Mouse (Mus musculus) c-Kit-negative CD71-positive TER-119-positive erythroid progenitor cells, embryonic 14.5 days (primary cell): ENCODE measurements around the gene Etv6.
A peak's percentile ranks its signal among the peaks of the same experiment; 100 is the strongest.

Source experiments
- DNase-seq: peaks from one replicate; pipeline ENCODE4 v3.0.0-alpha.2; 2013; ENCODE audit warnings: low read depth, low spot score

Gene Etv6

DNA sequence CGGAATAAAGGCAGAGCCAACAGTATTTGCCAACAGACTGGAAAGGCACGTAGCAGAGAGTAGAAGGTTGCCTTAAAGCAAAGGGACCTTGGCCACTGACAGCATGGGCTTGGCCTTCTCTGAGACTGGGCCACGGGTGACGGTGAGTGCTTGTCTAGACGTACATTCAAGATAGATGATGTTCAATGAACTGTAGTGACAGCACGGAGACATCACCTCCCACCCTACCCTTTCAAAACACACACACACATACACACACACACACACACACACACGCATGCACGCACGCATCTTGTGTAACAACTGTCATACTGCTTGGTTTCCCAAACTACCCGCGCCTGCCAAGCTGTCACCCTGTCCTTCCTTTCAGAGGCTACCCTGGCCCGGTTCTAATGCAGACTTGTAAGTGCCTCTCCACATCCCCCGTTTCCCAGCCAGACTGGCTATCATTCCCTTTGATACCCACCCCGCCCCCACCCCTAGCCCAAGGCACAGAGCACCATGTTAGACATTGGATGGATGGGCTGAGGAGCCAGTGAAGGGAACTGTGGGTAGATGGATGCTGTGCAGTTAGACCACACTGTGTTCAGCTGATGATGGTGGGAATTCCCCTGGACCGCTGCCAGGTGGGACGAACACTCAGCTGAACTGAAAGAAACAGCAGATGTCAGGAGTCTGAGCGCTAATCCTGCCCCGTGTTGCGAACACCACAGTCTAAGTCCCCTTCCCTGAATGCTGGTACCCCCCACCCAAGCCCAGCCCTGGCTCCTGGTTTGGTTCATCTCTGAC is 172.1 kb downstream of the Etv6 start:
- DNase-seq, result no peak

DNA sequence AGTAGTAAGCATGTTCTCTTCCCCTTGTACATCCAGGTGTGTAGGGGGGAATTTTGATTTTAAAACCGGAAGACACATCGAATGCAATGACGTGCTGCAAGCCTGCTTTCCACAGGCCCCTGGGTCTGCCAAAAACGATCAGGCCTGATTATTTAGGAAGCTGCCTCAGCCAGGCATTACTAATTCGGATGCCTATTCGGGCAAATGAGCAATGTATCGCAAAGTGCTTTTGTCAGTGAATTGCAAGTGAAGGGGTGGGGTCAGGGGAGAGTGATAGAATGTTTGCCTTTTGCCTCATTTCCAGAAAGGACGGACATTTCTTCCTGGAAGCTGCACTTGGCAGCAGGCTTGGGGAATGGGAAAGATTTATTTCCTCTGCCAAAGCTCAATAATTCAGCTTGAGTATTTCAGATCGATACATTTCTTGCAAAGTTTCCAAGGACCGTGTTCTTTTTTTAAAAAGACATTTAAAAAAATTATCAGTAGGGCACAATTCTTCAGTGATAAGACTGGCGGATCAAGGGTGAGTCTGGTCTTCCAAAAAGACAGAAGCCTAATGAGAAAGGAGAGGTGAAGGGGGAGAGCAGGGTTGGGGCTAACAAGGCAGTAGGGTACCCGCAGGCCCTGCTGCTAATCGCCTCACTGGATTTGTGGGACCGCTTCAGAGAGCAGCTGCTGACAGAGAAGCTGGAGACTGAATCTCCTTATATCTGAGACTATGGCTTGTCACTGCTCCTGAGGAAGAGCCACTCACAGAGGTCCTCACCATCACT is 172.9 kb downstream of the Etv6 start:
- no peak for DNase-seq

DNA sequence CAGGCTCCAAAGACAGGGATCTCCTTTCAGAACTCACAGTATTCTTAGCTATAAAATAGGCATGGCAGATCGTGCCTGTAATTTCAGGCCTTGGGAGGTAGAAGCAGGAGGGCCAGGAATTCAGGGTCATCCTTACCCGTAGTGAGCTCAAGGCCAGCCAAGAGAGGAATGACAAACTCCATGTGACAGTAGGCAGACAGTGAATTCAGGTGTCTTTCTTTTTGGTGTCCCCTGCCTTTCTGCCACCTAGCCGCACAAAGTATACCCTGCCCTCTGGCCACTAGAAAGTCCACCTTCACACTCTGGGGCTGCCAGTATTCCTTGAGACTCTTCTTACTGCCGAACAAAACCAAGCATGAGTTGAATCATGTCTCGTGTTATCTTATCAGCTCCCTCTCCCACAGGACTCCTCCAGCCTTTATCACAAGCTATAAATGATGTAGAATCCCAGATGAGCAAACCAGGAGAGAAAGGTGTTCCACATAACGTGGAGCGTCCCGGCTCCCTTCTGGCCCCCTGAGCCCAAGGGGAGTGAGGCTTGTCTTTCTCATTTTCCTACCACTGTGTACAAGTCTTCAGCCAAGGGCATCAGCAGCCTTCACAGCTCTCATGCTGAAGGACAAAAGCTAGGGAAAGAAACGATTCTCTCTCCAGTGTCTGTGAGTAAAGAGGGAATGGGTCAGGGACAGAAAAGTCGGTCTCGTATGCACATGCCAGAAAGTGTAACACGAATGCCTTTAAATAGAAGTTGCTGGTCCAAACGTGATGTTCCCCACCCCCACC is 175.4 kb downstream of the Etv6 start:
- DNase-seq, result no peak

DNA sequence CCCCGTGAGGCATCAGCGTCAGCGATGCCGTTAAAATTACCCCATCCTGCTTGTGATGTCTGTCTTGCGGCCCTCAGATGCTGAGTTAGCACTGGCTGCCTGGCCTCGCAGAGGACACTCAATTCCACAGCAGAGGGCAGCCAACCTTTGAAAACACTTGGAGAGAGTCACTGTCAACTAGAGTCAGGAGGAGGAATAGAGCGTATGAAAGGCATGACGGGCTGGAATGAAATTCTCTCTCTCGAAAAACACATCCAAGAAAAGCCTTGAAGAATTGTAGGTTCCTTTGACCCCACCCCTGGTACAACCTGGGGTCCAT is 175.9 kb downstream of the Etv6 start:
- no peak for DNase-seq

DNA sequence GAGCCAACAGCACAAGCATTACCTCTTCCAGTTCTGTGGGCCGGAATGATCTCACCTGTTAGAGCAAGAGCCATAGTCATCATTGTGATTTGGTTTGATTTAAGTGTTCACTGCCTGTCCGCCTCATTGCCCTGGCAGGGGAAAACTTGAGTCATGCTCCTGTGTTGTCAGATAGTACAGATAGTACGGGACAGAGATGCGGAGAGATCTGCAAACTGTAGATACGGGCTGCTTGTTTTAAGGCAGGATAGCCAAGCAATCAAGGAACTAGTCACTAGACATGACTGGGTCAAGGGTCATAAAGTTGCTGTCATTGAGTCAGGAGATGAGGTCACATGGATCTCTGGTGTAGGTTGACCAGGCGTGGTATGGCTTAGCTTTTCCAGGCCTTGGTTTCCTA is 182.2 kb downstream of the Etv6 start:
- no peak for DNase-seq

DNA sequence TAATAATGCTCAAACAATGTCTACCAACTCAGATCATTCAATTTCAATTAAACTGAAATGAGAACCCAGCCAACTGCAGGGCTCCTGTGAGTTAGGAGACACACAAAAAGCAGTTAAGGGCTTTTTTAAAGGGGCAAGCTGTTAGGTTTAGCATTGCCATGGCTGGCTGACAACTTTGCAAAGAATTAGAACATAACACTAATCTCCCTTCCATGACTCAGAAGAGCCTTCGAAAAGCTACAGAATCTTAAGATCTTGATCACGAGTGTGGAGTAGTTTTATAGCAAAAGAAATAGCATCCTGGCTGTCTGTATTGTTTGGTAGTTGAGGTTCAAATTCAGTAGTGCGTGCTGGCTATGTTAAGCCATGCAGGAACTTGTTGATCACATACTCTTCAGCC is 182.9 kb downstream of the Etv6 start:
- no peak for DNase-seq

DNA sequence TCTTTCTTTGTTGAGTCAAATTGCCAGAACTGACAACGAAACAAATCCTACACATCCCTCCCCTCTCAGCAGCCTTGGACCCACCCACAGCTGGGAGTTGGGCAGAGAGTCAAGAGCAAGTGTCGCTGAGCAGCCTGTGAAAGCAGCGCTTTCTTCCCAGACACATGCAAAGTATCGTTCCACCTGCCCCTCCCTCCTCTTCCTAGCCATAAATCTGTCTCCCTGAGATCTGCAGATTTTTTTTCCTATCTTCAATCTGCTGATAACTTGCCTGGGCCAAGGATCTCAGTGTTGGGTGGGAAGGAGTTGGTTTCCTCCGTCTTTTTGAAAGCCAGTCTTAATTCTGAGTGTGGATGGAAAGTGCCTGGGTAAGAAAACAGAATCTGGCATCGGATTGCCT is 183.9 kb downstream of the Etv6 start:
- no peak for DNase-seq

DNA sequence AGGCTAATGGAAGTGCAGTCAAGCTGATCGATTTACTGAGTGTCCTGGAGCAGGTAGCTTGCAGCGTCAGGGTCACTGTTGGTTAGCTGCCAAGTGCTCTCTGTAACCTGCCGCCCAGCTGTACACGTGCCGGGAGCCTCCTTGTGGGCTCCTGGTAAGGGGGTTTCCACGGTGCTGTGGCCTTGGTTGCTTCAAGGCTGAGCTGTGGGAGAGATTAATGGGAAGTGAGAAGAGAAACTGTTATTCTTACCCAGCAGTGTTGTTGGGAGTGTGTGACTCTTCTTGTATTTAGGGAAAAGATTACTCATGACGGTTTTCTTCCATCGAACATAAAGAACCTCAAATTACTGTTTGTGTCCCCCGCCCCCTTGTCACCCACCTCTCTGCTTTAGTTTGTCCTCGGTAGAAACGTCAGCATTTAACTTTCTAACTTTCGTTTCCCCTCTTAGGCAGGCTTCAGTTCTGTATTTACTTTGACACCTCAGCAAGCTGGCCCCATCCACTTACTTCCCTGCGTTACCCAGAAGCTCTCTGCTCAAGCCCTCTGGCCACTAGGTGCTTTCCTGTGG is 184.8 kb downstream of the Etv6 start:
- no peak for DNase-seq

DNA sequence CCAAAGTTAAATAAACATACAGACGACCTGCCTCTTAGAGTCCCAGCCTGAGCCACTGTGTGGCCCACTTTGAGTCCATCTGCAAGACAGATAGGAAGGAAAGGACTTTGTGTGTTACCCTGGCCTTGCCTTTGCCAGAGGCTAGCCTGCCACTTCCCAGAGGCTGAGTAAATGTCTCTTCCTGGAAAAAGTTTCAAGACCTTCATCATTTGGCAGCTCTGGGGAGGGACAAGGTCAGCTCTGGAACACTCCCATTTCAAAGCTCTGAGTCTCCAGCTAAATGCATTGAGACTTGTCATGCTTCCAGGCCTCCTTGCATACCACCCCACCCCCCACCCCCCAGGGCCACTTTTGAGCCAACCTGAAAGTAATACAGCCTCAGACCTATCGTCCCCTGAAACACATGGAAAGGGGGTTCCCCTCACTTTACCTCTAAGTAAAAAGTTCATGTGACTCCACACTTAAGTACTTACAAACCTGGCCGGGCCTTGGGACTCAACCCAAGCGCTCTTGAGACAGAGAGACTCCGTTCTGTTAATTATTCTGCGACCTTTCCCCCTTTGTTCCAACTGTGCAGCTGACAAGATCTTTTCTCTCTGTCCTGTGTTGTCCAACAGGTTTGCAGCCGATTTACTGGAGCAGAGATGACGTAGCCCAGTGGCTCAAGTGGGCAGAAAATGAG is 186.9 kb downstream of the Etv6 start:
- DNase-seq, result no peak

DNA sequence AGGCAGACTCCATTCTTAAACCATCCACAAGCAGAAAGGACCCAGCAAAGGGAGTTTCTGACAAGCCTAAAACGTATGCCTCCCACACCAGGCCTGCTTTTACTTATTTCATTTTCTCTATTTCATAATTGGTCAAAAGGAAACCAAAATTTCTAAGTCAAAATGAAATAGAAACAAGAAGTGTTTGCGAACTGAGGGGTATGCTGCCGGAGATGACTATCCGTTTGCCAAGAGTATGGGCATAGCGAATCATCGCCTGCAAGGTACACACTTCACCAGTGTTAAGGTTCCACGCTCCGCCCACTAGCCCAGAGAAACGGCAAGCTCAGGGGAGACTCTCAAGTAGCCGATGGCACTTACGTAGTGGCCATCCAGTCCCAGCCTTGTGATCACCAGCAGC is 190.1 kb downstream of the Etv6 start:
- no peak for DNase-seq

DNA sequence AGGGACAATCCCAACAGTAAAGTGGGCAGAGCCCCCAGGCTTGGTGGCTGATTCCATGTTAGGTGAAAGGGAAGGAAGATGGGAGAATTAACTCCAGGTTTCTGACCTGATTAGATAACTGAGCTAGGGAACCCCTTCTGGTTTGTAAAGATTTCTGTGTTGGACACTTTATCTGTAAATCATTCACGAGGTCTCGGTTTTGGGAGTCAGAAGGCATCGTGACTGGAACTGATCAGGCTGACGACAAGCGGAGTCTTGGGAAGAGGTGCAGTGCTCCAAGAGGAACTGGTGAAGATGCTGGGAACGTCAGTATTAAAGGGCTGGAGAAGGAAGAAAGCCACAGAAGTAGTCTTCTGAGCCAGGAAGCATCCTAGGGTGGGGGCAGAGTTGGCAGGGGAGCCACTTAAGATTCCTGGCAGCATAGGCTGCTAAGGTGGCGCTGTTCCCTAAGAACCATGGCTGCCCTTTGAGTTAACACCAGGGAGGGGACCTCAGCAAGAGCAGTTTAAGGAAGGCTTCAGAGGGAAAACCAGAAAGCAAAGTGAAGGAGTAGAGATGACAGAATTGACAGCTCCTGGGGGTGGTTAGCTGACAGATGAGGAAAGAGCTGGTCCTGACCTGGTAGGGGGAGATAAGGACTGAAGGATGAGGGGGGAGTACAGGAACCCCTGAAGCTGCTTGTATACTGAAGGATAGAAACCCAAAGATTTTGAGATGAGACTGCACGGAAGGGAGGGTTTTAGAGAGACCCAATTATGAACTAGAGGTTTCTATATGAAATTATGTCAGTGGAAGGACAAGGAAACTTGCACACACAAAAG is 191.1 kb downstream of the Etv6 start:
- DNase-seq, result no peak

DNA sequence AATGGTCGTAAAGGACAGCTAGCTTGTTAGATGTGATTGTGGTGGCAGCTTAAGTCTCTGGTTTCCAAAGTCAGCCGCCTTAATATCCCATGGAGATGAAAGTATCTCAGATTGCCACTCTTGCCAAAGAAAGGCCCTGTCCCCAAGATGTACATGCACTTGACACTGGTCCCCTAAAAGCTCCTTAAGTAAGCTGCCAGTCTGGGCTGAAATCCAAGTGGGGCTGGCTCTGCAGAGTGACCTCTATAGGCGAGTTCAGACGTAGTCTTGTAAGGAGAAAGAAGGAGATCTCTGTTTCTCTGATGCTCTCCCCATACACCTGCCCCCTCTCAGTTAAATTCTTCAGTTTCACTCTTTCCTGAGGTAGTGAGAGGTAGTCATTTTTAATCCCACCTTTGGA is 200.8 kb downstream of the Etv6 start:
- no peak for DNase-seq

DNA sequence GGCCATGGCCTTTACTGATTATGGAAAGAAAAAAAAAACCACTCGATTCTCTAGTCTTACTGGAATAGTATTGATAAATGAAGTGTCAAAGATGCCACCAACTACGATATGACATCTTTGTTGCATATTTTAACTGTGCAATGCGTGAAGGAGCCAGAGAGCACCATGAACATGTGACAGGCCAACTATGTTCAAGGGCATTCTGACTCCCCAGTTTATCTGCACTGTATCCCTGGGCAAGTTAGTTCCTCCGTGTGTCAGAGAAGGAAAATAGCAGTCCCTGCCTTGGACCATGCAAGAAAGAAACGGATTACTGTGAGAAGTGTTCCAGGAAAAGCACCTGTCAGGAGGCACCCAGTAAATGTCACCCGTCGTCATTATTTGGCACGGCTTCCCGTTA is 203.0 kb downstream of the Etv6 start:
- DNase-seq, result no peak

DNA sequence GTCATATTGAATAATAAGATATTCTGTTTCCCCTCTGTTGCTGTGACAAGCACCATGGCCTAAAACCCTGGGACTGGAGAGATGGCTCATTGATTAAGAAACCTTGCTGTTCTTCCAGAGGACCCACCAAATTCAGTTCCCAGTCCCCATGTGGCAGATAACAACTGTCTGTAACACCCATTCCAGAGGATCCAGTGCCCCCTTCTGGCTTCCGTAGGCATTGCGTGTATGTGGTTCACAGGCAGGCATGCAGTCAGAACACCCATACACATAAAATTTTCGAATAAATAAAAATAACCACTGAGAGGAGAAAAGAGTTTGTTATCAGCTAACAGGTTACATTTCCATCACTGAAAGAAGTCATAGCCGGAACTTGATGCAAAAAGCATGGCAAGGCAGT is 205.5 kb downstream of the Etv6 start:
- peak; percentile 3 for DNase-seq

DNA sequence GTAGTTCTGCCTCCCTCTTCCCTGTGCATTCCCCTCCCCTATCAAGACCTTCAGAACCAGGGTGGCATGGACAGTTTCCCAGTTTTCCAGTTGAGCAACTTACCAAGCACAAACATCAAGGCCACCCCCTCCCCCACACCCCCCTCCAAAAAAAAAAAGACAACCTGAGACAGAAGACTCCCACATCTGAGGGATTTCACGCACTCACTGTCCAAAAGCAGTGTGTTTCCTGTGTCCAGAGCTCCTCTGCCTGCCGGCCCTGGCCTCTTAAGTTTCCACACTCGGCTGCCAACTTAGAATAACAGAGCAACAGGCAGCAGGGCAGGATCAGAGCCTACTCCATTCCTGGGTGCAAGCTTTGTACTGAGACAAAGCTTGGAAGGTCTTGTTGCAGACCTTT is 207.6 kb downstream of the Etv6 start:
- DNase-seq, result no peak

DNA sequence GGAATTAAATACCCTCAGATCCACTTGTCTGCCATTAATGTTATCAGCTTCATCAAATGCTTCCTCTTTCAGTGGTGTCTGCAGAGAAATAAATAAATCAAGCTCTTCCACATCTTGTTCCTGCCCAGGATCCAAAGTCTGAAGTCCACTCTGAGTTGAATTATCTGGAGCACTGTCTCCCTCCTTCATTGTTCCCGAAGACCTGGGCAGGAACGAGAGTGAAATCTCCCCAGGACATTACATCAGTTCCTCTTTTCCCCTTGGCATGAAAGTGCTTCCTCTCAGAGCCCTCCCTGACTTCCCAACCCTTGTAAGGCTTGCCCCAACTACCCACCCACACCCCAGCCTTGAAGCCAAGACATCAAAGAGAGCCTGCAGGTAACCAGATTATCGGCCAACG is 208.0 kb downstream of the Etv6 start:
- DNase-seq, result no peak

DNA sequence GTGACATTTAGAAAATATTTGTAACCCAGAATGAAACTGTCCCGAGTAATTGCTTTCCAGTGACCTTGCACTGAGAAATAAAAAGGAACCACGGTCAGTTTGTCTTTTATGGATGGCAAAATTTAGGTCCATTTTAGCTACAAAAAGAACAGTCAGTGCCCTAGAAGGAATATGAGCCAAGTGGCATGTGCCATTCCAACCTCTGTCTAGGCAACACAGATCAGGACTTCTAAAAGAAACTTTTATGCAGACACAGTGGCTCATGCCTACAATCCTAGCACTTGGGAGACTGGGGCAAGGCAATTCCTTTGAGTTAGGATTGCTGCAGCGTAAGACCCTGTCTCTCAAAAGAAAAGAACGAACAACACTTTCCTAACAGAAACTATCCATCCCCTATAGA is 208.6 kb downstream of the Etv6 start:
- DNase-seq, result no peak

DNA sequence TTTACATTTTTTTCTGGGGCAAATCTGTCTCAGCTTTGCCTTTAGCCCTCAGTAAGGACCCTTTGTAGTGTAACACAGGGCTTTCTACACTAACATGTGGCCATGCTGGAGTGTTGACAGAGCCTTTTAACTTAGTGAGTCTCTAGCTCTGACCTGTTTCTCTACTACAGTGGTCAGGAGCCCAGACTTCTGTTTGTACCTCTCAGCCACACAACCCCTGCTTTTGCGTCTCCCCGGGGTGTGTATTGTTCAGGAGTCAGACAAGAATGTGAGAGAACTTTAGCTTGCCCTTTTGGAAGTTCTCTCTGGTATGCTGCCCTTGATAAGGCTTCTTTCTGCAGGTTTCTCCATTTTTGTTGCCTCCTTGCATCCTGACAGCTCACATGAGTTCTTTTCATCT is 210.6 kb downstream of the Etv6 start:
- no peak for DNase-seq

DNA sequence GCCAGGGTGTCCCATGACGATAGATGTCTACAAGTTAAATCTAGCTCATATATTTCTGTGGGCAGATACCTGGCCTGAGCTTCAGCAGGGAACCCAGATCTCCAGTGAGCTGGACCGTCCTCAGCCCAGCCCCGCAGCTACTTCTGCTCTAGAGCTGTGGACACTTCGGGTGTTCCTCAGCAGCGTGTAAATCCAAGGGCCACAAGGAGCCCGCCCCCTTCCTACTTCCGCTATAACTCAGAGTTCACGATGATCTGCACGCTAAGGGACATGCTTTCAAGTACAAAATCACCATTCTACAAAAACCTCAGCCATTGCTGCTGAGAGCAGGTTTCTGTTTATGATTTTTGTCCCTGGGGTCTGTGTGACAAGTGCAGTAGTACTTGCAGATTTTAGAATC is 211.8 kb downstream of the Etv6 start:
- no peak for DNase-seq

DNA sequence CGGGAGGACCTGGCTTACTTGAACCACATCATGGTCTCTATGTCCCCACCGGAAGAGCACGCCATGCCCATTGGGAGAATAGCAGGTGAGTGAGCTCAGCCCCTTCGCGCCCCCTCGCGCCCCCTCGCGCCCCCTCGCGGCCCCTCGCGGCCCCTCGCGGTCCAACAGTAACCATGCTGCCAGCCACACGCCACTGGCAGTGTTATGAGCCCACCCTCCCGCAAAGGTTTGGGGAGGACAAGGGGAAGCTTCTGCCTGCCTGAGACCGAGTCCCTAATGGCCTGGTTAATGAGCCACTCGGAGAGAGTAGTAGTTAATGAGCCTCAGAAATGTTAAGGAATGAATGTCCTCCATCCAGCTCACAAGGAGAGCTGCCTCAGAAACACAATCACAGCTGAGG is 213.2 kb downstream of the Etv6 start:
- DNase-seq, result no peak

DNA sequence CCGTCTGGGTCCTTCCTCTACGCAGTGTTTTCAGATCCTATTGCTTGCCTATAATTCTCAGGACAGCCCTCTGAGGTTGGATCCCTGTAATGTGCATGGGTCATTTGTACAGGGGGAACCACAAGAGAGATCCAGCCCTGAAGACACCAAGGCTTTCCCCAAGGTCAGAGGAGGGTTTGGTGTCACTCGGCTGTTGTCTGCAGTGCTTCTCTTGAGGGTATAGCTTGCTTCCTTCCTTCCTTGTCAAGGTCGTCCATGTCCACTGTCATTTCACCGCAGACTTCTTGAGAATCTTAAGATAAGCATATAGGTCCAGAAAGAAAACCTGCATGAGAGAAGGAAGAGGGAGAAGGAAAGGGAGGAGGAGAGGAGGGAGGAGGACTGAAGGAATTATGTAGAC is 215.3 kb downstream of the Etv6 start:
- DNase-seq, result no peak
